Mouse (Mus musculus) thymus, adult 18-20 months (tissue): Measurements from ENCODE around the gene Baiap2l2.
"Not testable (repeated sequence)": the region's sequence is repeated elsewhere in the genome, so short reads cannot be mapped to it uniquely, and the experiment has no call there.

Source experiments
- DNase-seq, 2 experiments: peaks; one replicate each; pipeline ENCODE4 v3.0.0; 2022; ENCODE audit warnings: mixed read lengths in 2 of 2

Gene Baiap2l2

GRCm38 (mm10) chr15:79261095-79261725 lies 24.1 kb downstream of the Baiap2l2 start:
- DNase-seq, result no peak

- DNase-seq, result no peak
Measured at GRCm38 (mm10) chr15:79258521-79258920, 26.8 kb downstream of the Baiap2l2 start.

GRCm38 (mm10) chr15:79254661-79255060 lies 30.7 kb downstream of the Baiap2l2 start, which contains the start of gene Slc16a8:
Gene Slc16a8, minus strand, starts transcription at chr15:79254761.
- no peak for DNase-seq

- DNase-seq, result no peak
Measured at GRCm38 (mm10) chr15:79252580-79252979, 32.8 kb downstream of the Baiap2l2 start.

- DNase-seq, result no peak
Measured at GRCm38 (mm10) chr15:79251781-79252491, 33.4 kb downstream of the Baiap2l2 start.

GRCm38 (mm10) chr15:79251168-79251567 lies 34.2 kb downstream of the Baiap2l2 start:
- no peak for DNase-seq

GRCm38 (mm10) chr15:79250236-79250635 lies 35.1 kb downstream of the Baiap2l2 start:
- DNase-seq, result no peak

- no peak for DNase-seq
Measured at GRCm38 (mm10) chr15:79245321-79245720, 40.0 kb downstream of the Baiap2l2 start.

- DNase-seq, result no peak
Measured at GRCm38 (mm10) chr15:79244071-79244893, 41.1 kb downstream of the Baiap2l2 start.

- DNase-seq, result peak; percentile 84 to 88
Measured at GRCm38 (mm10) chr15:79243234-79244042, 41.9 kb downstream of the Baiap2l2 start.

- DNase-seq, result no peak
Measured at GRCm38 (mm10) chr15:79242574-79243233, 42.6 kb downstream of the Baiap2l2 start.

- no peak for DNase-seq
Measured at GRCm38 (mm10) chr15:79238036-79238435, 47.3 kb downstream of the Baiap2l2 start.

- no peak for DNase-seq
Measured at GRCm38 (mm10) chr15:79235268-79235667, 50.1 kb downstream of the Baiap2l2 start.

GRCm38 (mm10) chr15:79229058-79229821 lies 56.1 kb downstream of the Baiap2l2 start, which contains the start of the genes Pick1 and Gm49486:
Gene Pick1, plus strand, starts transcription at chr15:79229173.
Gene Gm49486, plus strand, starts transcription at chr15:79229391.
- peak; percentile 77 to 84 for DNase-seq

GRCm38 (mm10) chr15:79225780-79226179 lies 59.6 kb downstream of the Baiap2l2 start:
- DNase-seq, result not testable (repeated sequence)

GRCm38 (mm10) chr15:79224685-79225084 lies 60.7 kb downstream of the Baiap2l2 start:
- DNase-seq, result peak; percentile 45 to 58

- DNase-seq, result no peak
Measured at GRCm38 (mm10) chr15:79223641-79224040, 61.7 kb downstream of the Baiap2l2 start.

- DNase-seq, result no peak
Measured at GRCm38 (mm10) chr15:79219572-79219971, 65.8 kb downstream of the Baiap2l2 start.

GRCm38 (mm10) chr15:79216191-79216590 lies 69.1 kb downstream of the Baiap2l2 start:
- DNase-seq, result no peak

GRCm38 (mm10) chr15:79213591-79213990 lies 71.7 kb downstream of the Baiap2l2 start:
- DNase-seq, result no peak
